Mouse (Mus musculus): Measurements from ENCODE around the gene 1700123O20Rik.
A peak's percentile ranks its signal among the peaks of the same experiment; 100 is the strongest.

The 1700123O20Rik gene

DNA sequence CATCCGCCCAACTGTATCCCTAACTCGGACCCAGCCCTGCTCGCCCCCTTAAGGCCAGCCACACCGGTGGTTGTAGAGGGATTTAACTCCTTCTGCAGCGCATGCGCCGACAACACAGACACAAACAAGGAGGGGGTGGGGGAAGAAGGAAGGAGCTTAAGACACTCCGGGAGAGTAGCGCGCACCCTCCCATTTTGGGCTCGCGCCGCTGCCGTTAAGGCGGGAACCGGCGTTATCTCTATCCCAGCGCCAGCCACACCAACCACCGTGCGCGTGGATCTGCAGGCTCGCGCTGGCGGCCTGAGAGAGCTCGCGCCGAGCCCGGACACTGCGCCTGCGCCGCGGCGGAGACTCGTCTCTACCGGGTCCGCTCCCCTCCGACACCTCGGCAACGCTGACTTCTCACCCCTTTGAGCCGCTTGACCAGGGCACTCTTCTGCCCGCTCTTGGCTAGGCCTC, at the start of gene 1700123O20Rik:
1700123O20Rik (plus strand) TSS at position 154 of the 459 bp plus-strand sequence.
- DNase-seq = no peak

DNA sequence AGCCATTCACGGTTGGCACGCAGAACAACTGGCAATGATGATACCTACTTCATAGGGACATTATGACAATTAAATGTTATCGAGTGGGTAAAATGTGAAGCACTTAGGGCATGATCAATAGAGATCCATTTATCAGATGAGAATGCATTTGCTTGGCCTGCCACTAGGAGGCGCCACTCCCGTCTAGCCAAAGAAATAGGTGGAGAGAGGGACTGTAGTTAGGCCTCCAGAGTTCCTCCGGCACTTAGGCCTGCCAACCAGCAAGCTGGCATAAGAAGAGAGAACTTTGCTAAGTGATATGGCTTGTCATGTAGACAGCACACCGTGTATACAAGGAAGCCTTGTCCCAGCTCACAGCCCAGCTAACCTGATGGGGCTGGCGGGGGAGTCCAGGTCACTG, 49.1 kb upstream of the 1700123O20Rik start:
- DNase-seq = peak; percentile 54

GRCm38 (mm10) chr14:54638210-54638609, 47.8 kb upstream of the 1700123O20Rik start:
- DNase-seq = no peak

- no peak for DNase-seq
Measured at GRCm38 (mm10) chr14:54640121-54640520, 45.9 kb upstream of the 1700123O20Rik start.

DNA sequence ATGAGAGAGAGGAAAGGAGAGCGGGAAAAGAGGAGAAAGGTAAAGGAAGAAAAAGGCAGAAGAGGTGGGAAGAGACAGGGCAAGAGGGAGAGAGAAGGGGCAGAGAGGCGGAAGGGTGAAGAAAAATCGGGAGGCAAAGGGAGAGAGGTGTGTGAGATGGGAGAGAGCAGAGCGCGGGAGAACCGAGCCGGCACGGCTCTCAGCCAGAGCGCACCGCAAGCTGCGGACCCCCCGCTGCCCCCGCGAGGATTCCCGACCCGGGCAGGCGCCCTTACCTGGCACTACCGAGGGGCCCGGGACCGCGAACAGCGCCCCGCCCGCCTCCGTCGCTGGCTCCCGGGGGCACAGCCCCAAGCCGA, 45.1 kb upstream of the 1700123O20Rik start, which contains the start of gene Gm17606:
Gm17606 (plus strand) TSS at position 7 of the 359 bp plus-strand sequence.
- DNase-seq = no peak

DNA sequence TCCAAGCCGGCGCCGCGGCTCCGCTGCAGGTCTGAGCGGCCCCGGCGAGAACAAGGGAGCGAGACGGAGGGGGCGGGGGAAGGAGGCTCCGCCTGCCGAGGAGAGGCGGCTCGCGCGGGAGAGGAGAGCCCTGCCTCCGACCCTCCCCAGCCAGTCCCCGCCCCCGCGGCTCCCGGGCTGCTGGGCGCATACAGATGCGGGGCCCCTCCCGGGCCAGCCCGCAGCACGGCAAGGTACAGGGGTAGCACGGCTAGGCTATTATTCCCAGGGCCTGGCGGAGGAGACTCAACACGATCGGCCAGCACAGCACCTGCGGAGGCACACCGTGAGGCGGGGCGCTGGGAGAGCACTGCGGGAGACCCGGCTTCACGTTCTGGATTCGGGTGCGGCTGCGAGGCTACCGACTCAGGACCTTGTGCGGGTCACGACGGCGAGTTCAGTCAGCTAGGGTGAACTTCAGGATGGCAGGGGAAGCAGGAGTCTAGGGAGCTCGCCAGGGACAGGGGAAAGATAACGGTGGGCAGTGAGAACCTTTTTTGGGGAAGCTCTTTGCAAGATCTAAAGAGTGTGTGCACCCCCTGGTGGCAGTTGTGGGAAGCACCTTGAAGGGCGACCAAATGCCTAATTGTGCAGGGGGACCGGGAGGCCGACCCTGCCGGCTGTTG, 44.6 kb upstream of the 1700123O20Rik start, which contains the start of gene Cdh24:
Cdh24 (minus strand) TSS at position 60 of the 665 bp plus-strand sequence.
- peak; percentile 85 for DNase-seq

DNA sequence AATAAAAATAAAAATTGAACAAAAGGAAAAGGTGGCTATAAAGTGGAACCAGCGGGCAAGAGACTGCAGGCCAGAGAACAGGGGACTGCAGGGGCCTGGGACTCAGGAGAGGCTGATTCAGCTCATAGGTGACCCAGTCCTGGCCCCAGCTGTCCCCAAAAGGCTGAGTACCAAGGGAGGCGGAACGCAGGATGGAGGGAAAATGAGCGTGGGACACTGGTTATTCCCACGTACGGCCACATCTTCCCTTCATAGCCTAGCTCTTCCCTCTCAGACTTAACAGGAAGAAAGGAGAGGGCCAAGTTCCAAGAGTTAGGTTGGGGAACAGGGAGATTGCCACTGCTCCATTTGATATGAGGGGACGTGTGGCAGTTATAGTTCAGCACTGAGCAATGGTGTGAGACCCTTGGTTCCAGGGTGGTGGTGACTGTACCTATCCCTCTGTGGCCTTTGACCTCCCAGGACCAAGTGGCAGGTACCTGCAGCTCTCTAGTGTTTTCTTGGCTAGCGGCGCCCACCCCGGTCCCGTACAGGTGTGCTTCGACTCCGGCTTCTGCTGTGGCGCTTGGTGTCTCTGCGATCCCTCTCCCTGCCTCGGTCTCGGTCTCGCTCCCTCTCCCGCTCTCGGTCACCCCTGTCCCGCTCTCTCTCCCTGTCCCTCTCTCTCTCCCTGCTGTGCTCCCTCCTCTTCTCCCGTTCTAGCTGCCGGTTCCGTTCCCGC, 43.6 kb upstream of the 1700123O20Rik start:
- DNase-seq = no peak

DNA sequence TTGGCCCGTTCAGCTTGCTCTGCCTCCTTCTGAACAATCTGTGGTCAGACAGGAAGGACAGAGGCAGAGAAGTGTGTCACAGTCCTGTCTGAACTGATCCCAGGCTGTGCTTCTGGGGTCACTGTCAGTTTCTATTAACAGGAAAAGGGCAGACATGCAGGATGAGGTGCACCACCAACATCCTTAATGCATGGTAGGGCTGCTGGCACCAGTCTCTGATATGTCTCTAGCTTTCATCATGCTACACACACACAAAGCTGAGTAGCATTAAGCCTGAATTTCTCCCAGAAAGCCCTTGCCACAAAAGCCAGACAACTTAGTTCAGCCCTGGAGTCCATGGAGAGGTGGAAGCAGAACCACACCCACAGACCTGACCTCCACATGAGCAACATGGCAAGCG, 43.0 kb upstream of the 1700123O20Rik start:
- no peak for DNase-seq

GRCm38 (mm10) chr14:54644294-54644693, 41.7 kb upstream of the 1700123O20Rik start:
- DNase-seq = no peak

DNA sequence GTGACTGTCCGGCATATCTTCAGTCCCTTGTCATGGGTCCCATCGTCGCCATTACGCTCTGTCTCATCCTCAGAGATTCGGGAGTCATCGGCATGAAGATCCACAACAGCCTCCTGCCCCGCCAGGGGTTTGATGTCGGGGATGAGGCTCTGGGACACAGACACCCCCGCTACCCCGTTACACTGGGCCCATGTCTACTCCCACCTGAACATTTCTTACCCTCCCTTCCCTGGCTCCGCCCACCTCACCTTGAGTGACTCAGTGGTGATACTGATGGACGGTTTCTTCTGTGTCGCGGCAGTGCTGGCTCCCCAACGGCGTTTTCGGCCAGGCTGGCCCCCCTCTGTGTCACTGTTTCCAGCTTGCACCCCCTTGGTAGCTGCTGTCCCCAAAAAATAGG, 39.6 kb upstream of the 1700123O20Rik start:
- DNase-seq = no peak

- DNase-seq = no peak
Measured at GRCm38 (mm10) chr14:54646898-54647636, 38.9 kb upstream of the 1700123O20Rik start.

- no peak for DNase-seq
Measured at GRCm38 (mm10) chr14:54647900-54648299, 38.1 kb upstream of the 1700123O20Rik start.

GRCm38 (mm10) chr14:54650621-54651454, 35.2 kb upstream of the 1700123O20Rik start:
- DNase-seq = peak; percentile 85

- no peak for DNase-seq
Measured at GRCm38 (mm10) chr14:54651556-54651955, 34.5 kb upstream of the 1700123O20Rik start.

DNA sequence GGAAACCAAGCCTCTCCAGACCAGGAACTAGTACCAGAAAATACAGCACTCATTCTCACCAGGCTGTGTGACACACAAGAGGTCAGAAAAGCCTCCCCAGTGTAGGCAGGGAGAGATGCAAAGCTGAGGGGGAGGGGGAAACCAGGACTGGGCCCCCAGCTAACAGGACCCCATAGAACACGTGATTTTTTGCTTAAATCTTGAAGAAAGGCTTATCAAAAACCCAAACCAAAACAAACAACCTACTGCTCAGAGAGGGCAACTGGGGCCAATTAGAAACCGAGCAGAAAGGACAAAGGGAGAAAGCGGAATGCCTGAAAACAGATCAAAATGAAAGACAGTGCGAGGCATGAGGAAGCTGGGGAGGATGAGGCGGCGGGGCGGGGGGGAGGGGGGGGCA, 33.2 kb upstream of the 1700123O20Rik start:
- DNase-seq = no peak

DNA sequence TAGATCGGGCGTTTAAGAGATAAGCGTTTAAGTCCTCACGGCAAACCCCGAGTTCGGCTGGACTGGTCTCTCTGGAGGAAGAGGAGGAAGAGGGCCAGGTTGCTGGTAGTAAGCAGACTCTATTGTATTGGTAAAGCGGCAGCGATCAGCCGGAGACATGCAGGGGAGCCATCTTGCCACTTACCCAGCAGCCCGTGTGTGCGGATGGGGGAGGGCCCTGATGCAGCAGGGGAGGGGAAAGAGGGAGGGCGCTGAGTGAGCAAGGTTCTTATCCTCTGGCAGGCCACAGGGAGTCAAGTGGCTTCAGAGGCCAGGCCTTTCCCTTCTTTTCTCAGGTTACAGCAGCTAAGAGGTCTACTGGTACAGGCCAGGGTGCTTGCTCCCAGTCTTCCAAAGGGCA, 32.5 kb upstream of the 1700123O20Rik start:
- DNase-seq = peak; percentile 79

DNA sequence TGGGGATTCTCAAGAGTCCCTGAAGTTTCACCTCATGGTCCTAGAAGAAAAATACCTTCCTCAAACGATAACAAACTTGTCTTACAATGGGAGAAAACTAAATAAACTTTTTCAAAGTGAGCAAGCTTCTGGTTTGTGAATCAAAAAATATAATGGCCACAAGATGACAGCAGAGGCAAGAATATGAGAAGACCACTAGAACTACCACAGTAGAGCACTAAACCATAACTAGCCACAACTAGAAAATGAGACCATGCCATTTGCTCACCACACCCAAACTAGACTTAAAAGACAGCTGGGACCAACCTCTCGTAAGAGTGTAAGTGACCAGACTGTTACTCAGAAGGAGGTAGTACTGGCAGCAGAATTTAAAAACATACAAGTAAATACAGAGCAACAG, 26.0 kb upstream of the 1700123O20Rik start:
- DNase-seq = no peak

DNA sequence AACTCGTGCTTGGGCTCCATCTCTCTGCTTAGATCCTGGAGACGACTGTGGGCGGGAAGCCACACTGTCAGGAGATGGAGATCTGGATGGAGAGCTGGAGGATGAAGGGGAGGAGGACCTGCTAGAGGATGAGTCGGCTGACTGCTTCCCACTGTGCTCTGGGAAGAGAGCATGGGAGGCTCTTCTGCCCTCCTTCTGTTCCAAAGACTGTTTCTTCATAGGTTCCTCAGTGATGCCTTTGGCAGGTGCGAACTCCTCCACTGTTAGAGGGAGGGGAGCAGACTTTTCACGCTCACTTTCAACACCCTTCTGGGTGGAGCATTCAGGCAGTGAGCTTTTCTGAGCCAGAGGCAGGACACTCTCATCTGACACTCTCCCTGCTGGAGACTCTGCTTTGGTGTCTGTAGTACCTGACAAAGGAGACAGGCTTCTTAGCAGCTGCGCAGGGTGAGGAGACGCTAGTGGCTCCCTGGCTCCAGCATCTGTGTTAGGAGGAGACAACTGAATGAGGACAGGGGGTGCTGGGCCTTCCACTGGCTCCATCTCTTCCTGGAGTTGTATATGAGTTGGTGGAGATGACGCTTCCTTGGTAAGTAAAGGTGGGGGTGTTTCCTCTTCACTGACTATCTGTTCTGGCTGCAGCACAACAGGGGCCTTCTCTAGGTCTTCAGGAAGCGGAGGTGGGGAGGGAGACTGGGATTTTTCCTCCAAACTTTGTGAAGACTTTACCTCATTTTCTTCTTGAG, 21.4 kb upstream of the 1700123O20Rik start:
- DNase-seq = no peak

DNA sequence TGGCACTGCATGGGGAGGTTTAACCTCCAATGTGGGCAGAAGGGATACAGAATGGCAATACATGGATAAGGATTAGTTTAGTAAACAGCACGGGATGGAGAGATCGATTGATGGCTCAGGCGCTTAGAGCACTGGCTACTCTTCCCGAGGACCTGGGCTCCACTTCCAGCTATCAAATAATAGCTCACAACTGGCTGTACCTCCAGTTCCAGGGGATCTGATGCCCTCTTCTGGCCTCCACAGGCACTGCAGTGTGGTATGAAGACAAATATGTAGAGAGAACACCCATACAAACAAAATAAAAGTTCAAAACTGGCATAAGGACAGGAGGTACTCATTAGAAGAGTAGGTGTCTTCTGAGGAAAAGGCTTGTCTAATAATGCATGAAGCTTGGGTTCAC, 16.6 kb upstream of the 1700123O20Rik start:
- no peak for DNase-seq

GRCm38 (mm10) chr14:54674317-54674716, 11.7 kb upstream of the 1700123O20Rik start:
- DNase-seq = no peak

GRCm38 (mm10) chr14:54676290-54676689, 9.7 kb upstream of the 1700123O20Rik start:
- no peak for DNase-seq

Measured in cerebellum, adult 8-10 months (tissue).